Mouse (Mus musculus) G1E (cell line): ENCODE data around the gene Blzf1. TPM values are rescaled to one million over a fixed set of nuclear protein-coding genes. Genes with fewer than 3 reads are reported as not detected.

Source experiments
- ATAC-seq: 2 replicates; pipeline ENCODE4 v1.8.0; 2016; ENCODE audit warnings: mild to moderate bottlenecking; ENCODE audit not compliant: insufficient number of reproducible peaks, poor library complexity, low FRiP score, severe bottlenecking; ENCODE audit errors: extremely low read depth
- DNase-seq: peaks from one replicate; pipeline ENCODE4 v3.0.0; 2012; ENCODE audit warnings: low spot score
- H3K27me3 ChIP-seq: 2 replicates; pipeline ENCODE4 v1.6.1; 2012; ENCODE audit warnings: mild to moderate bottlenecking, low read length, inconsistent platforms; ENCODE audit not compliant: insufficient read depth
- H3K36me3 ChIP-seq: replicated peaks from 2 replicates; pipeline ENCODE3; 2012; ENCODE audit warnings: mild to moderate bottlenecking, inconsistent platforms
- H3K4me1 ChIP-seq: 2 replicates; pipeline ENCODE4 v1.6.1; 2012; ENCODE audit warnings: low read depth, low read length, inconsistent platforms, mixed read lengths; ENCODE audit not compliant: insufficient read depth
- H3K4me3 ChIP-seq: 2 replicates; pipeline ENCODE4 v1.5.1; 2012; ENCODE audit warnings: low read depth, mild to moderate bottlenecking, inconsistent platforms, low read length, moderate library complexity, mixed read lengths
- H3K9me3 ChIP-seq: replicated peaks from 2 replicates; pipeline ENCODE4 v1.6.1; 2012; ENCODE audit warnings: inconsistent platforms
- CTCF ChIP-seq: IDR thresholded peaks from 2 replicates; pipeline ENCODE4 v1.5.1; 2012; ENCODE audit warnings: low read depth, low read length, inconsistent platforms, mixed read lengths
- GATA1 ChIP-seq: IDR thresholded peaks from 2 replicates; pipeline ENCODE4 v1.6.1; 2012; ENCODE audit warnings: borderline replicate concordance, low read length, inconsistent platforms, mixed read lengths
- GATA2 ChIP-seq: IDR thresholded peaks from 2 replicates; pipeline ENCODE4 v1.6.1; 2012; ENCODE audit warnings: low read depth, low read length, inconsistent platforms, borderline replicate concordance
- POLR2AphosphoS5 ChIP-seq: IDR thresholded peaks from 2 replicates; pipeline ENCODE4 v1.6.1; 2012; ENCODE audit warnings: low read depth, low read length, inconsistent platforms; ENCODE audit not compliant: insufficient replicate concordance
- TAL1 ChIP-seq: conservative IDR thresholded peaks from 2 replicates; pipeline ENCODE4 v1.6.1; 2012; ENCODE audit warnings: low read depth, low read length, inconsistent platforms, mixed read lengths
- polyA plus RNA-seq: library from polyadenylated mRNA; stranded (reverse); fragments of >175 nt; gene quantifications from 2 replicates; pipeline ENCODE4 v1.2.3, GENCODE M21; 2012
- total RNA-seq, 2 experiments: library from RNA; stranded (forward) in 1 of 2; stranded (reverse) in 1 of 2; fragments of 200-1000 nt in 1 of 2; fragments of >200 nt in 1 of 2; fragmentation: Nextera tagmentation in 1 of 2; gene quantifications; 2 replicates each; pipeline ENCODE4 v1.2.3; 2014 to 2017

Blzf1 gene
- total and polyA plus RNA-seq, 3 experiments, result 2.2 to 33.4 (median 25.7) TPM

DNA sequence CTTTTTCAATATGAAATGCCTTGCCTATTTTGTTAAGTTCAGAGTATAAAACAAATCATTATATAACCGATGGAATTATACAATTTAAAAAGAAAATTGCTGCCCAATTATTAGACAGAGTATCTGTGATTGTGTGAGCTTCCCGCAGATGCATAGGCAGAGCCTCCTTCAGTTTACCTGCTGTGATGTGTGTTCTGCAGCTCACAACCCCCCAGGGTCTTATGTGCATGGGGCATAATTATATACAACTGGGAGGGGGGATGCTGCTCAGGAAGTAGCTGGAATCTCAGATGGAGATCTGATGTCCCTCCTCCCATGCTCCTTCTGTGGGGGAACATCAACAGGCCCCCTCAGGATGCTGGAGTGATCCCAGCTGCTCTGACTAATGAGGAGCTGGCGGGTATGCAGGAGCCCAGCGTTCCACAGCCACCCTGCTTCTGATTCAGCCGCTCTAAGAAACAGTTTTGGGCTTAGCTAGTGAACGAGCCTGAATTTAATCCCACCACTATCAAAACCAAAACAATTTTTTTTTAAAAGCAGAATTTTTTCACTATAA lies 19.4 kb upstream of the Blzf1 start:
- ATAC-seq (no peak), DNase-seq (no peak)
- H3K4me1 ChIP-seq, result peaks cover 3% of the 10 kb centered on the region; the same call in 1 of the 2 replicates
- no peak for TF ChIP-seq GATA1
- TF ChIP-seq POLR2AphosphoS5, result no peak
- TF ChIP-seq GATA2, result no peak
- H3K27me3 ChIP-seq, result no peaks in the 10 kb centered on the region
- H3K9me3 ChIP-seq, result no peaks in the 10 kb centered on the region
- H3K4me3 ChIP-seq, result no peak overlapping the region
- peaks cover 35% of the 10 kb centered on the region for H3K36me3 ChIP-seq

GRCm38 (mm10) chr1:164324878-164325277 lies 17.6 kb upstream of the Blzf1 start:
- TF ChIP-seq GATA1 (no peak), GATA2 (no peak), TAL1 (no peak), CTCF (no peak), POLR2AphosphoS5 (no peak)
- H3K36me3 ChIP-seq, result peaks cover 31% of the 10 kb centered on the region
- no peaks in the 10 kb centered on the region for H3K27me3 ChIP-seq
- DNase-seq (no peak), ATAC-seq (no peak)
- H3K9me3 ChIP-seq, result no peaks in the 10 kb centered on the region
- no peak overlapping the region for H3K4me3 ChIP-seq
- no peaks in the 10 kb centered on the region for H3K4me1 ChIP-seq

DNA sequence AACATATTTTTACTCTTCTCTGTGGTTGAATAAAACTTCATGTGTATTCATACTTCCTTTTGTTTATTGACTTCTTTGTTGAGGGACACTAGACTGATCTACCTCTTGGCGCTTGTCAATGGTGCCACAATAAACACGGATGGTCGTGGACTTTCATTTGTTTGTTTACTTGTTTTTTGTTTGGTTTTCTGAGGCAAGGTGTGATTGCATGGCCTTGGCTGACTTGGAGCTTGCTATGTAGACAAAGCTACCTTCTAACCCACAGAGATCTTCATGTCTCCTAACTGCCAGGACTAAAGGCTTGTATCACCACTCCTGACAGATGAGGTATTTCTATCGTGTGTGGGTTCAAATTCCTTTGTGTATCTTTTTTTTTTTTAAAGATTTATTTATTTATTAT lies 16.9 kb upstream of the Blzf1 start:
- Histone ChIP-seq H3K4me3 (no peak overlapping the region), H3K9me3 (no peaks in the 10 kb centered on the region), H3K36me3 (peaks cover 31% of the 10 kb centered on the region), H3K4me1 (no peaks in the 10 kb centered on the region), H3K27me3 (no peaks in the 10 kb centered on the region)
- TF ChIP-seq POLR2AphosphoS5 (no peak), GATA2 (no peak), CTCF (no peak)
- DNase-seq, result no peak
- no peak for ATAC-seq

GRCm38 (mm10) chr1:164322987-164323650 lies 15.8 kb upstream of the Blzf1 start:
- Histone ChIP-seq H3K4me3 (no peak overlapping the region), H3K36me3 (peaks cover 34% of the 10 kb centered on the region), H3K9me3 (no peaks in the 10 kb centered on the region), H3K4me1 (no peaks in the 10 kb centered on the region), H3K27me3 (no peaks in the 10 kb centered on the region)
- TF ChIP-seq GATA1 (no peak), CTCF (no peak), POLR2AphosphoS5 (no peak)
- DNase-seq (no peak), ATAC-seq (no peak)

GRCm38 (mm10) chr1:164321408-164321807 lies 14.1 kb upstream of the Blzf1 start:
- no peak for DNase-seq

DNA sequence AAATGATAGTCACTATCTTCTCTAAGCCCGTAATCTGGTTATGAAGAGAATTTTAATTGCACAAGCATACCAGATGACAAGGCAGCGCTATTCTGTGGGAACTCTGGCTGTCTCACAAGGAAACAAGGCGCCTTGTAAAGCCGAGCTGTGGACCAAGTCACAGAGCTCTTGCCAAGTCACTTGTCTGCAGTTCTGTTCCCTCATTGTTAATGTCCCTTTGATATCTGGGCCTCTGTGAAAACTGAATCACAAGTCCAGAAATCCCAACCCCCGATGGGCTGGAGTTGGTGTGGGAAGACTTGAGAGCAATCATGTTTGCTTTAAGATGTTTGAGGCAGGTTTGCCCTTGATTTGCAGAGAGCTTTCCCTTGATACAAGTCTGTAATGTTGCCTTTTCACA lies 13.4 kb upstream of the Blzf1 start:
- TF ChIP-seq TAL1 (no peak), GATA1 (no peak), GATA2 (no peak), POLR2AphosphoS5 (no peak), CTCF (no peak)
- no peaks in the 10 kb centered on the region for H3K9me3 ChIP-seq
- no peaks in the 10 kb centered on the region for H3K4me1 ChIP-seq
- no peaks in the 10 kb centered on the region for H3K27me3 ChIP-seq
- H3K4me3 ChIP-seq, result no peak overlapping the region
- DNase-seq, result no peak
- peaks cover 38% of the 10 kb centered on the region for H3K36me3 ChIP-seq
- no peak for ATAC-seq

More at GRCm38 (mm10) chr1:164321408-164321807, 14.1 kb upstream of the Blzf1 start:
- ATAC-seq, result no peak
- Histone ChIP-seq H3K9me3 (no peaks in the 10 kb centered on the region), H3K4me3 (no peak overlapping the region), H3K27me3 (no peaks in the 10 kb centered on the region), H3K36me3 (peaks cover 36% of the 10 kb centered on the region), H3K4me1 (no peaks in the 10 kb centered on the region)
- no peak for TF ChIP-seq GATA2
- no peak for TF ChIP-seq CTCF
- no peak for TF ChIP-seq GATA1
- no peak for TF ChIP-seq TAL1
- TF ChIP-seq POLR2AphosphoS5, result no peak
